Mouse (Mus musculus): ENCODE data around the gene Cacnb3.

Cacnb3 gene

GRCm38 (mm10) chr15:98674284-98674993 lies 43.8 kb downstream of the Cacnb3 start:
- no peak for DNase-seq (ENCODE audit: extremely low read depth, insufficient read length, low spot score)

GRCm38 (mm10) chr15:98674994-98675545 lies 44.4 kb downstream of the Cacnb3 start:
- DNase-seq (ENCODE audit: extremely low read depth, insufficient read length, low spot score) = no peak

- DNase-seq (ENCODE audit: extremely low read depth, insufficient read length, low spot score) = peak; percentile 62
Observed at GRCm38 (mm10) chr15:98675634-98676250, 45.1 kb downstream of the Cacnb3 start.

- DNase-seq (ENCODE audit: extremely low read depth, insufficient read length, low spot score) = peak; percentile 34
Observed at GRCm38 (mm10) chr15:98676471-98676870, 45.8 kb downstream of the Cacnb3 start.

- peak; percentile 87 for DNase-seq (ENCODE audit: extremely low read depth, insufficient read length, low spot score)
Observed at GRCm38 (mm10) chr15:98676940-98677728, 46.5 kb downstream of the Cacnb3 start, which contains the start of gene Rnd1. Gene Rnd1 (minus strand): TSS chr15:98677461.

- no peak for DNase-seq (ENCODE audit: extremely low read depth, insufficient read length, low spot score)
Observed at GRCm38 (mm10) chr15:98677977-98678376, 47.3 kb downstream of the Cacnb3 start.

GRCm38 (mm10) chr15:98680660-98681059 lies 50.0 kb downstream of the Cacnb3 start:
- no peak for DNase-seq (ENCODE audit: extremely low read depth, insufficient read length, low spot score)

- DNase-seq (ENCODE audit: extremely low read depth, insufficient read length, low spot score) = no peak
Observed at GRCm38 (mm10) chr15:98681633-98682032, 51.0 kb downstream of the Cacnb3 start.

GRCm38 (mm10) chr15:98683177-98683576 lies 52.5 kb downstream of the Cacnb3 start:
- no peak for DNase-seq (ENCODE audit: extremely low read depth, insufficient read length, low spot score)

GRCm38 (mm10) chr15:98683746-98684145 lies 53.1 kb downstream of the Cacnb3 start:
- no peak for DNase-seq (ENCODE audit: extremely low read depth, insufficient read length, low spot score)

GRCm38 (mm10) chr15:98685926-98686325 lies 55.3 kb downstream of the Cacnb3 start:
- no peak for DNase-seq (ENCODE audit: extremely low read depth, insufficient read length, low spot score)

- no peak for DNase-seq (ENCODE audit: extremely low read depth, insufficient read length, low spot score)
Observed at GRCm38 (mm10) chr15:98689682-98690081, 59.0 kb downstream of the Cacnb3 start.

GRCm38 (mm10) chr15:98691486-98692147 lies 61.0 kb downstream of the Cacnb3 start:
- no peak for DNase-seq (ENCODE audit: extremely low read depth, insufficient read length, low spot score)

- DNase-seq (ENCODE audit: extremely low read depth, insufficient read length, low spot score) = peak; percentile 74
Observed at GRCm38 (mm10) chr15:98692171-98692715, 61.6 kb downstream of the Cacnb3 start.

Data from 3134 (cell line).